Mouse (Mus musculus): ENCODE measurements around the gene Aldob.
"Not testable (repeated sequence)": the region's sequence is repeated elsewhere in the genome, so short reads cannot be mapped to it uniquely, and the experiment has no call there.

The Aldob gene

GRCm38 (mm10) chr4:49535675-49536294, 13.6 kb downstream of the Aldob start:
- DNase-seq (ENCODE audit: low spot score in 2 of 2), result no peak

GRCm38 (mm10) chr4:49535036-49535435, 14.3 kb downstream of the Aldob start:
- DNase-seq (ENCODE audit: low spot score in 2 of 2), result no peak

- no peak for DNase-seq (ENCODE audit: low spot score in 2 of 2)
Observed at GRCm38 (mm10) chr4:49522576-49522975, 26.8 kb downstream of the Aldob start.

GRCm38 (mm10) chr4:49521346-49521745, 28.0 kb downstream of the Aldob start:
- DNase-seq (ENCODE audit: low spot score in 2 of 2), result peak in 1 of 2 experiments; percentile 17

- peak; percentile 89 to 90 for DNase-seq (ENCODE audit: low spot score in 2 of 2)
Observed at GRCm38 (mm10) chr4:49520572-49521340, 28.6 kb downstream of the Aldob start, which contains the start of the genes Mrpl50 and Zfp189. TSS of gene Mrpl50 (minus strand) at chr4:49521093. TSS of gene Zfp189 (plus strand) at chr4:49521176.

GRCm38 (mm10) chr4:49519476-49519875, 29.9 kb downstream of the Aldob start:
- no peak for DNase-seq (ENCODE audit: low spot score in 2 of 2)

- no peak for DNase-seq (ENCODE audit: low spot score in 2 of 2)
Observed at GRCm38 (mm10) chr4:49514441-49514840, 34.9 kb downstream of the Aldob start.

GRCm38 (mm10) chr4:49512636-49513035, 36.7 kb downstream of the Aldob start:
- DNase-seq (ENCODE audit: low spot score in 2 of 2), result no peak

GRCm38 (mm10) chr4:49510236-49510835, 39.0 kb downstream of the Aldob start:
- not testable (repeated sequence) for DNase-seq (ENCODE audit: low spot score in 2 of 2)

- no peak for DNase-seq (ENCODE audit: low spot score in 2 of 2)
Observed at GRCm38 (mm10) chr4:49509183-49509582, 40.2 kb downstream of the Aldob start.

GRCm38 (mm10) chr4:49506386-49506785, 43.0 kb downstream of the Aldob start, which contains the start of gene Baat:
TSS of gene Baat (minus strand) at chr4:49506557.
- DNase-seq (ENCODE audit: low spot score in 2 of 2), result no peak

- no peak for DNase-seq (ENCODE audit: low spot score in 2 of 2)
Observed at GRCm38 (mm10) chr4:49503563-49503962, 45.8 kb downstream of the Aldob start.
